Mouse (Mus musculus): ENCODE results near the gene Duxf3. TPM values are rescaled to one million over a fixed set of nuclear protein-coding genes. Genes with fewer than 3 reads are reported as not detected.
"Not testable (repeated sequence)": the region's sequence is repeated elsewhere in the genome, so short reads cannot be mapped to it uniquely, and the experiment has no call there.

The Duxf3 gene
- polyA plus RNA-seq, 1 experiment from 2014 or later: not detected

DNA sequence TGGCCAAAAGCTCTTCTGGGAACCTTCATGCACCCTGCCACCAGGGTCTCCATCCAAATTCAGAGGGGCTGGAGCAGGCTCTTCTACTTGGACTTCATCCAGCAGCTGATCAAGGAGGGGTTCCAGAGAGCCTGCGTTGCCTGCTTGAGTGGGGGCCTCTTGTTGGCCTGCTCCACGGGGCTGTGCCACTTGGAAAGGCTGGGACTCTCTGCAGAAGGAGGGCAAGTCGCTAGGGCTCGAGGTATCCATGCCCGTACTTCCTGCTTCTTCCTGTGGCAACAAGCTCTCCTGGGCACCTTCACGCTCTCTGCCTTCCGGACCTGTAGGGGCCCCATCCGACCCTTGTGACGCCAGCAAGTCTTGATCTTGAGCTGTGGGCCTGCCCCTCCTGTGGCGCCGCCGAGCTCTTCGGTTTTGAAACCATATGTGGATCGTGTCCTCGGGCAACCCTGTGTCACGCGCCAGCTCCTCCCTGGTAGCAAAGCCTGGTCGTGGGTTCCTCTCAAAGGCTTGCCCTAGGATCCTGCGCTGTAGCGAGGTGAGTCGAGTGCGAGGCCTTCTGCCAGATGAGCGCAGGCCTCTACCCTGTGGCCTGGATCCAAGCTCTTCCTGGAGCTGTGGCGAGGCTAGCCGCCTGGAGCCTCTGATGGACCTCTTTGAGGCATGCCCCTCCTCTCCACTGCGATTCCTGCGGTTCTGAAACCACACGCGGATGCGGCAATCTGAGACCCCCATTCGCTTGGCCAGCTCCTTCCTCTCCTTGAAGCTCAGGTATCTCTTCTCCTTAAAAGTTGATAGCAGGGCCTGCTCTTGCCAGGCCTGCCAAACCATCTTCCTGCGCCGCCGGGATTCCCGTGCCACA is 465 bp downstream of the Duxf3 start:
- H3K9ac ChIP-seq; H3K4me2 ChIP-seq; H3K4me1 ChIP-seq (replicated peaks); H3K27ac ChIP-seq (replicated peaks); H3K36me3 ChIP-seq; H3K4me3 ChIP-seq; H3K27me3 ChIP-seq: not testable (repeated sequence)
- WGBS: 90% methylated on average over 35 of the region's 35 CpGs
- peaks cover 13% of the 10 kb centered on the region for H3K9me3 ChIP-seq
- ATAC-seq (ENCODE audit: low FRiP score, low read depth): peak; percentile 91

DNA sequence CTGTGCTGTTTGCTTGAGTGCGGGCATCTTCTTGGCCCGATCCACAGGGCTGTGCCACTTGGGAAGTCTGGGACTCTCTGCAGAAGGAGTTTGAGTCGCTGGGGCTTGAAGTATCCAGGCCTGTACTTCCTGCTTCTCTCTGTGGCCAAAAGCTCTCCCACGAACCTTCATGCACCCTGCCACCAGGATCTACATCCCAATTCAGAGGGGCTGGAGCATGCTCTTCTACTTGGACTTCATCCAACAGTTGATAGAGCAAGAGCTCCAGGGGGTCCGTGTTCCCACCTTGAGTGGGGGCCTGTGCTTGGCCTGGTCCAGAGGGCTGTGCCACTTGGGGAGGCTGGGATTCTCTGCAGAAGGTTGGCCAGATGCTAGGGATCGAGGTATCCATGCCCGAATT is 1.4 kb downstream of the Duxf3 start:
- peak; percentile 45; the same call in 1 of the 2 replicates for ATAC-seq (ENCODE audit: low FRiP score, low read depth)
- H3K4me3 ChIP-seq; H3K27me3 ChIP-seq; H3K9ac ChIP-seq; H3K4me2 ChIP-seq; H3K36me3 ChIP-seq; H3K27ac ChIP-seq (replicated peaks); H3K4me1 ChIP-seq (replicated peaks): not testable (repeated sequence)
- H3K9me3 ChIP-seq: peaks cover 13% of the 10 kb centered on the region
- WGBS: 87% methylated on average over 5 of the region's 7 CpGs

DNA sequence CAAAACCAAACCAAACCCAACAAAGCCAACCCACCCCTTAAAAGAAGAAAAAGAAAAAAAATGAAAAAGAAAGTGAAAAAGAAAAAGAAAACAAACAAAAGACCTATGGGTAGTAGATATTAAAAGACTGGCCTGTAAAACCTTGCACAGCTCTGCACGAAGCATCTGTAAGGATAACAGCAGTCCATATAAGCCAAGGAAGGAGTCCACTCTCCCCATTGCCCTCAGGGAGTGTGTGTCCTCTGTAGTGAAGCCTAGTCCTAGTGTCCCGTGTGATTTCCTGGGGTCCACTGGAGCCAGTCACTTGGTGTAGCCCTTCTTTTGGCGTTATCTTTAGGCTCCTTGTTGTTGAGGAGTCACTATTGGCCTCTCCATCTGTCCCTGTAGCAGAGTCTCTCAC is 2.5 kb downstream of the Duxf3 start:
- WGBS: 56% methylated on average over 3 of the region's 3 CpGs

DNA sequence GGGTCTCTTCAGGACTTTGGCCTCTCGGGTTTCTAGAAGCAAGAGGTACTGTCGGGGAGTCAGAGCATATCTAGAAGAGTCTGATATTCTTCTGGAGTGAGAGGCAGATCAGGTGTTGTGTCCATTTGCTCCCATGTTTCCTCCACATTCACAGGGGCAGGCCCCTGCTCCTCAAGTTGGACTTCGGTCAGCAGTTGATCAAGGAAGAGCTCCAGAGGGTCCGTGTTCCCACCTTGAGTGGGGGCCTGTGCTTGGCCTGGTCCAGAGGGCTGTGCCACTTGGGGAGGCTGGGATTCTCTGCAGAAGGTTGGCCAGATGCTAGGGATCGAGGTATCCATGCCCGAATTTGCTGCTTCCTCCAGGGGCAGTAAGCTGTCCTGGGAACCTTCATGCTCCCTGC is 4.7 kb downstream of the Duxf3 start:
- 85% methylated on average over 2 of the region's 6 CpGs for WGBS
- not testable (repeated sequence) for ATAC-seq (ENCODE audit: low FRiP score, low read depth); H3K9ac ChIP-seq

More for the DNA sequence above, 2.5 kb downstream of the Duxf3 start:
- H3K4me3 ChIP-seq; H3K36me3 ChIP-seq; H3K27me3 ChIP-seq; ATAC-seq (ENCODE audit: low FRiP score, low read depth); H3K4me1 ChIP-seq (replicated peaks); H3K9ac ChIP-seq; H3K4me2 ChIP-seq; H3K27ac ChIP-seq (replicated peaks): not testable (repeated sequence)
- peaks cover 13% of the 10 kb centered on the region for H3K9me3 ChIP-seq

DNA sequence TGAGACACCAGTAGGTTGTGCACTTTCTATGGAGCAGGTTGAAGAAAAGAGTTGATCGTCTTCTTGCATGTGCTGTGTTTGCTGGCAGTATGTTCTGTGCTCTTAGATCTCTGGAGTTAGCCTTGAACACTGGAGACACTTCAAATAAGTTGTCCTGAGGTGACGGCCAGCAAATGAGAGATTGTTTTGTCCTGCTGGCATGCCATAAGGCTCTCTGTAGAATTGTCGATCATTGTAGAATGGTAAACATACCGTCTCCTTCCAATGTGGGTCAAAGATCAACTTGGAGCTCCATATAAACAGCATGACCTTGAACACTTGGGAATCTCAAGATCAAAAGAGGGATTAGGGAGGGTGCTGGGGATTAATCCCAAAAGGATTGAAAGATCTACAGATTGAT is 6.1 kb downstream of the Duxf3 start:
- H3K9ac ChIP-seq; H3K36me3 ChIP-seq; H3K4me2 ChIP-seq; H3K9me3 ChIP-seq; ATAC-seq (ENCODE audit: low FRiP score, low read depth); H3K4me3 ChIP-seq; H3K27ac ChIP-seq (replicated peaks); H3K4me1 ChIP-seq (replicated peaks); H3K27me3 ChIP-seq: not testable (repeated sequence)
- 79% methylated on average over 4 of the region's 4 CpGs for WGBS

More for the DNA sequence above, 4.7 kb downstream of the Duxf3 start:
- H3K4me1 ChIP-seq (replicated peaks); H3K36me3 ChIP-seq; H3K27ac ChIP-seq (replicated peaks); H3K4me2 ChIP-seq; H3K27me3 ChIP-seq; H3K4me3 ChIP-seq: not testable (repeated sequence)
- H3K9me3 ChIP-seq: peaks cover 13% of the 10 kb centered on the region

DNA sequence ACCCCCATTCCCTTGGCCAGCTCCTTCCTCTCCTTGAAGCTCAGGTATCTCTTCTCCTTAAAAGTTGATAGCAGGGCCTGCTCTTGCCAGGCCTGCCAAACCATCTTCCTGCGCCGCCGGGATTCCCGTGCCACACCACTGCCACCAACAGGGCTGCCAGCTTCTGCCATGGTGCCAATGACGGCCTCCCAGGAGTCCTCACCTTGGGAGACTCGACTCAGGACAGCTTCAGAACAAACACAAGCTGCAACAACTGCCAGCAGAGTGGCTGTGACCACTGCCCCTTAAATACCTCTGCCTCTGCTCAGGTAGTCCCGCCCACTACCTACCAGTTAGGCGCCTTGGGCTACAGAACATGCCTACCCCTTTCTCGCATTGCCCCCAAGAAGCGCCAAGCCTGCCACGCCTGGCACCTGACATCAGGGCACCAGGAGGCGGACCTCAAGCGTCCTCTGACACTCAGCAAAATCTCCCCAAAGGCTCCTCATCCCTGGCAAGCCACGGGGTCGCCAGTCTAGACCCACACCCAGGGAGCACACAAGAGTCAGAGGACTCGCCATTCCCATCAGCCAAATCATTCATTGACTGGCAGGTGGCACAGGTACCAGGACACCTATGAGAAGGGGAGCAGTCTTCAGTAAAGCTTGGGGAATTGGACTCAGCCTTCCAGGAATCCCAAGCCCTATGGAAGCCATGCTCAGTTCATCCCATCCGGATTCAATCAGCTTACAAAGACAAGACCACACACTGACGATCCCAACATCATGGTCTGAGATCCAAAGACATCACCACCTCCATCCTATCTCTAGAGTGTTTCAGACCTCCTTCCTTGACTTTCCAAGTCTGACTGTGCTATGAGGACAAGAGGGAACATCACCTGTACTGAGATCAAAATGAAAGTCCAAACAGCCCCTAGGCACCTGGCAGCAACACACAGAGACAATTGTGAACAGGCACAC is 7.4 kb downstream of the Duxf3 start, which contains the start of gene AW822073:
AW822073 (minus strand) TSS at position 104 of the 959 bp plus-strand sequence.
- not testable (repeated sequence) for H3K9me3 ChIP-seq; H3K4me2 ChIP-seq; H3K4me3 ChIP-seq; H3K9ac ChIP-seq; ATAC-seq (ENCODE audit: low FRiP score, low read depth); H3K27ac ChIP-seq (replicated peaks); H3K36me3 ChIP-seq; H3K27me3 ChIP-seq; H3K4me1 ChIP-seq (replicated peaks)
- WGBS: 89% methylated on average over 18 of the region's 18 CpGs

DNA sequence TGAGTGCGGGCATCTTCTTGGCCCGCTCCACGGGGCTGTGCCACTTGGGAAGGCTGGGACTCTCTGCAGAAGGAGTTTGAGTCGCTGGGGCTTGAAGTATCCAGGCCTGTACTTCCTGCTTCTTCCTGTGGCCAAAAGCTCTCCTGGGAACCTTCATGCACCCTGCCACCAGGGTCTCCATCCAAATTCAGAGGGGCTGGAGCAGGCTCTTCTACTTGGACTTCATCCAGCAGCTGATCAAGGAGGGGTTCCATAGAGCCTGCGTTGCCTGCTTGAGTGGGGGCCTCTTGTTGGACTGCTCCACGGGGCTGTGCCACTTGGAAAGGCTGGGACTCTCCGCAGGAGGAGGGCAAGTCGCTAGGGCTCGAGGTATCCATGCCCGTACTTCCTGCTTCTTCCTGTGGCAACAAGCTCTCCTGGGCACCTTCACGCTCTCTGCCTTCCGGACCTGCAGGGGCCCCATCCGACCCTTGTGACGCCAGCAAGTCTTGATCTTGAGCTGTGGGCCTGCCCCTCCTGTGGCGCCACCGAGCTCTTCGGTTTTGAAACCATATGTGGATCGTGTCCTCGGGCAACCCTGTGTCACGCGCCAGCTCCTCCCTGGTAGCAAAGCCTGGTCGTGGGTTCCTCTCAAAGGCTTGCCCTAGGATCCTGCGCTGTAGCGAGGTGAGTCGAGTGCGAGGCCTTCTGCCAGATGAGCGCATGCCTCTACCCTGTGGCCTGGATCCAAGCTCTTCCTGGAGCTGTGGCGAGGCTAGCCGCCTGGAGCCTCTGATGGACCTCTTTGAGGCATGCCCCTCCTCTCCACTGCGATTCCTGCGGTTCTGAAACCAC is 8.3 kb downstream of the Duxf3 start:
- not testable (repeated sequence) for H3K36me3 ChIP-seq; H3K9ac ChIP-seq; ATAC-seq (ENCODE audit: low FRiP score, low read depth); H3K4me3 ChIP-seq; H3K27me3 ChIP-seq; H3K4me1 ChIP-seq (replicated peaks); H3K4me2 ChIP-seq; H3K9me3 ChIP-seq; H3K27ac ChIP-seq (replicated peaks)
- WGBS: 86% methylated on average over 31 of the region's 31 CpGs

DNA sequence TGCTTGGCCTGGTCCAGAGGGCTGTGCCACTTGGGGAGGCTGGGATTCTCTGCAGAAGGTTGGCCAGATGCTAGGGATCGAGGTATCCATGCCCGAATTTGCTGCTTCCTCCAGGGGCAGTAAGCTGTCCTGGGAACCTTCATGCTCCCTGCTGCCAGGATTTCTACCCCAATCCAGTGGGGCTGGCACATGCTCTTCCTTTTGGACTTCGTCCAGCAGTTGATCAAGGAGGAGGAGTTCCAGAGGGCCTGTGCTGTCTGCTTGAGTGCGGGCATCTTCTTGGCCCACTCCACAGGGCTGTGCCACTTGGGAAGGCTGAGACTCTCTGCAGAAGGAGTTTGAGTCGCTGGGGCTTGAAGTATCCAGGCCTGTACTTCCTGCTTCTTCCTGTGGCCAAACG is 9.3 kb downstream of the Duxf3 start:
- not testable (repeated sequence) for H3K27me3 ChIP-seq; H3K27ac ChIP-seq (replicated peaks); ATAC-seq (ENCODE audit: low FRiP score, low read depth); H3K9me3 ChIP-seq; H3K9ac ChIP-seq; H3K4me1 ChIP-seq (replicated peaks); H3K4me3 ChIP-seq; H3K4me2 ChIP-seq; H3K36me3 ChIP-seq
- 83% methylated on average over 4 of the region's 6 CpGs for WGBS

DNA sequence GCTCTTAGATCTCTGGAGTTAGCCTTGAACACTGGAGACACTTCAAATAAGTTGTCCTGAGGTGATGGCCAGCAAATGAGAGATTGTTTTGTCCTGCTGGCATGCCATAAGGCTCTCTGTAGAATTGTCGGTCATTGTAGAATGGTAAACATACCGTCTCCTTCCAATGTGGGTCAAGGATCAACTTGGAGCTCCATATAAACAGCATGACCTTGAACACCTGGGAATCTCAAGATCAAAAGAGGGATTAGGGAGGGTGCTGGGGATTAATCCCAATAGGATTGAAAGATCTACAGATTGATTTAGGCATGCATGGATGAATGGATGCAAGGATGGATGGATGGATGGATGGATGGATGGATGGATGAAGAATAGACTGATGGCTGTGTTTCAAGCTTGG is 10.9 kb downstream of the Duxf3 start:
- not testable (repeated sequence) for H3K9ac ChIP-seq; H3K4me3 ChIP-seq; H3K9me3 ChIP-seq; ATAC-seq (ENCODE audit: low FRiP score, low read depth); H3K27ac ChIP-seq (replicated peaks); H3K36me3 ChIP-seq; H3K27me3 ChIP-seq; H3K4me2 ChIP-seq; H3K4me1 ChIP-seq (replicated peaks)
- WGBS: 96% methylated on average over 2 of the region's 2 CpGs

DNA sequence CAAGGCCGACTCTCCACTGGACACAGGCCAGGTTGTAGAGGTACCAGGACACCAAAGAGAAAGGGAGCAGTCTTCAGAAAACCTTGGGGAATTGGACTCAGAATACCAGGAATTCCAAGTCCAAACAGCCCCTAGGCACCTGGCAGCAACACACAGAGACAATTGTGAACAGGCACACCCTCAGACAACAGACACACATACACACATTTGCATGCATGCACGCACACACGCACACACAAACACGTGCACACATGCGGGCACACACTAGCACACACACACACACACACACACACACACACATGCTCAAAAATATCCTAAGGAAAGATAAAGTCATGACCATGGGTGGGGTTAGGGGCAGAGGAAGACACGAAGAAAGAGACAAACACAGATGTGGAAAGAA is 11.7 kb downstream of the Duxf3 start:
- Histone ChIP-seq H3K4me2 (no peak overlapping the region), H3K9ac (no peak overlapping the region), H3K9me3 (no peaks in the 10 kb centered on the region), H3K4me3 (no peak overlapping the region), H3K4me1 (replicated peaks) (no peaks in the 10 kb centered on the region), H3K36me3 (no peaks in the 10 kb centered on the region), H3K27ac (replicated peaks) (no peak overlapping the region), H3K27me3 (no peaks in the 10 kb centered on the region)
- WGBS: 86% methylated on average over 6 of the region's 6 CpGs
- ATAC-seq (ENCODE audit: low FRiP score, low read depth): no peak

DNA sequence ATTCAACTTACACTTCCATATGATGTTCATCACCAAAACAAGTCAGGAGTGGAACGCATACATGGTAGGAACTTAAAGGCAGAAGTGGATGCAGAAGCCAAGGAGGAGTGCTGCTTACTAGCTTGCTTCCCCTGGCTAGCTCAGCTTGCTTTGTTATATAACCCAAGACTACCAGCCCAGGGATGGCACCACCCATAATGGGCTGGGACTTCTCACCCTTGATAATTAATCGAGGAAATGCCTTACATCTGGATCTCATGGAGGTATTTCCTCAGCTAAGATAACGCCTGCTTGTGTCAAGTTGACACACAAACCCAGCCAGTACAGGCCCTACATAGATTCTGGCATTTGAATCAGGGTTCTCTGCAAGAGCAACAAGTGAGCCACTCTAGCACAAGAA is 15.1 kb downstream of the Duxf3 start:
- WGBS: 92% methylated on average over 3 of the region's 3 CpGs
- Histone ChIP-seq H3K4me2 (no peak overlapping the region), H3K9me3 (no peaks in the 10 kb centered on the region), H3K4me3 (no peak overlapping the region), H3K36me3 (no peaks in the 10 kb centered on the region), H3K27me3 (no peaks in the 10 kb centered on the region), H3K9ac (no peak overlapping the region), H3K4me1 (replicated peaks) (no peaks in the 10 kb centered on the region), H3K27ac (replicated peaks) (no peak overlapping the region)
- no peak for ATAC-seq (ENCODE audit: low FRiP score, low read depth)
